Mouse (Mus musculus) bone marrow macrophage, adult 2 months (primary cell): Measurements from ENCODE around the gene Fn1.

Experiments used
- CTCF ChIP-seq: IDR thresholded peaks from 2 replicates; pipeline ENCODE4 v1.5.1; 2012; ENCODE audit warnings: low read depth, mild to moderate bottlenecking, low read length, moderate library complexity
- POLR2A ChIP-seq: IDR thresholded peaks from 2 replicates; pipeline ENCODE4 v1.6.1; 2012; ENCODE audit warnings: mild to moderate bottlenecking, low read depth, low read length, borderline replicate concordance

GRCm38 (mm10) chr1:71609057-71609775, 43.8 kb downstream of the Fn1 start:
- no peak for TF ChIP-seq CTCF
- TF ChIP-seq POLR2A: no peak
